Mouse (Mus musculus) adipocyte (in vitro differentiated cells): Measurements from ENCODE around the gene Gm20532.
A peak's percentile ranks its signal among the peaks of the same experiment; 100 is the strongest.

Source experiments
- DNase-seq: peaks from one replicate; pipeline ENCODE4 v3.0.0-alpha.2; 2016; ENCODE audit warnings: low spot score

Gm20532 gene

GRCm38 (mm10) chr2:26596898-26597297 lies 10.5 kb downstream of the Gm20532 start:
- DNase-seq, result no peak

GRCm38 (mm10) chr2:26597810-26598209 lies 11.4 kb downstream of the Gm20532 start:
- DNase-seq, result no peak

- DNase-seq, result no peak
Measured at GRCm38 (mm10) chr2:26598462-26598861, 12.0 kb downstream of the Gm20532 start.

- no peak for DNase-seq
Measured at GRCm38 (mm10) chr2:26599965-26600364, 13.5 kb downstream of the Gm20532 start.

GRCm38 (mm10) chr2:26600664-26601063 lies 14.2 kb downstream of the Gm20532 start:
- no peak for DNase-seq

- peak; percentile 10 for DNase-seq
Measured at GRCm38 (mm10) chr2:26601595-26601994, 15.2 kb downstream of the Gm20532 start.

- peak; percentile 25 for DNase-seq
Measured at GRCm38 (mm10) chr2:26602631-26603030, 16.2 kb downstream of the Gm20532 start.

- DNase-seq, result peak; percentile 60
Measured at GRCm38 (mm10) chr2:26603159-26603558, 16.7 kb downstream of the Gm20532 start.

GRCm38 (mm10) chr2:26603720-26604671 lies 17.6 kb downstream of the Gm20532 start, which contains the start of gene Agpat2:
Agpat2 (minus strand) TSS chr2:26604417.
- peak; percentile 74 for DNase-seq

- DNase-seq, result peak; percentile 30
Measured at GRCm38 (mm10) chr2:26605331-26605730, 18.9 kb downstream of the Gm20532 start.

- DNase-seq, result no peak
Measured at GRCm38 (mm10) chr2:26606579-26606978, 20.1 kb downstream of the Gm20532 start.

- peak; percentile 63 for DNase-seq
Measured at GRCm38 (mm10) chr2:26607056-26607910, 20.8 kb downstream of the Gm20532 start.

- no peak for DNase-seq
Measured at GRCm38 (mm10) chr2:26608781-26609180, 22.3 kb downstream of the Gm20532 start.

- peak; percentile 96 for DNase-seq
Measured at GRCm38 (mm10) chr2:26609261-26609661, 22.8 kb downstream of the Gm20532 start.

GRCm38 (mm10) chr2:26610526-26610925 lies 24.1 kb downstream of the Gm20532 start:
- DNase-seq, result no peak

- no peak for DNase-seq
Measured at GRCm38 (mm10) chr2:26611054-26611453, 24.6 kb downstream of the Gm20532 start.

- DNase-seq, result peak; percentile 21
Measured at GRCm38 (mm10) chr2:26611896-26612295, 25.5 kb downstream of the Gm20532 start.

GRCm38 (mm10) chr2:26614903-26615302 lies 28.5 kb downstream of the Gm20532 start:
- DNase-seq, result peak; percentile 57

- peak; percentile 50 for DNase-seq
Measured at GRCm38 (mm10) chr2:26615459-26616124, 29.2 kb downstream of the Gm20532 start.

GRCm38 (mm10) chr2:26617331-26617730 lies 30.9 kb downstream of the Gm20532 start:
- peak; percentile 76 for DNase-seq

- no peak for DNase-seq
Measured at GRCm38 (mm10) chr2:26617928-26618327, 31.5 kb downstream of the Gm20532 start.

- no peak for DNase-seq
Measured at GRCm38 (mm10) chr2:26621246-26621645, 34.8 kb downstream of the Gm20532 start.
